10 mouse cellular contexts compared by ENCODE assay signal in genomic region chr2:37748442-37749066, GRCm38 (mm10). TPM values are rescaled to one million over a fixed set of nuclear protein-coding genes. Genes with fewer than 3 reads are reported as not detected.
DNase-seq lines count a peak whose midpoint lies in the region; ATAC-seq and TF ChIP-seq lines count a peak whose summit lies in the region.
"Had no signal": no experiment of that assay in that cellular context is flagged by ENCODE, and none has a peak within 500 bp of the region (broad histone marks: within the 10 kb centered on the region; RNA-seq: fewer than 3 reads in every experiment).

No protein-coding gene starts in this region.

- H3K4me2 ChIP-seq in kidney, embryonic 14.5 days (replicated peaks; ENCODE audit: low read depth, low read length): no peak overlapping the region
- H3K4me2 ChIP-seq in intestine, embryonic 15.5 days (replicated peaks): no peak overlapping the region
- no peak overlapping the region for H3K4me2 ChIP-seq in stomach, embryonic 15.5 days

- WGBS in kidney, embryonic 14.5 days: 34% methylated on average over 10 of the region's 10 CpGs
- WGBS in intestine, embryonic 15.5 days: 42% methylated on average over 10 of the region's 10 CpGs
- 40% methylated on average over 10 of the region's 10 CpGs for WGBS in stomach, embryonic 15.5 days

- no peaks in the 10 kb centered on the region for H3K27me3 ChIP-seq in kidney, embryonic 14.5 days (ENCODE audit: control insufficient read depth, insufficient read depth, low read length)
- no peaks in the 10 kb centered on the region for H3K27me3 ChIP-seq in intestine, embryonic 15.5 days (replicated peaks)
- H3K27me3 ChIP-seq in stomach, embryonic 15.5 days (replicated peaks): no peaks in the 10 kb centered on the region

- H3K4me3 ChIP-seq in kidney, embryonic 14.5 days (ENCODE audit: low read length): no peak overlapping the region
- H3K4me3 ChIP-seq in intestine, embryonic 15.5 days (replicated peaks): no peak overlapping the region
- H3K4me3 ChIP-seq in stomach, embryonic 15.5 days (replicated peaks): no peak overlapping the region

- TF ChIP-seq POLR2A in brain, embryonic 14.5 days (IDR thresholded peaks at IDR 0.05; ENCODE audit: borderline replicate concordance, extremely low read depth, insufficient read depth, insufficient read length, poor library complexity, severe bottlenecking): no peak

- DNase-seq in kidney, adult 11 months: no peak
- DNase-seq in brain, embryonic 14.5 days (ENCODE audit: low read depth): peak; percentile 69
- peak; percentile 75 for DNase-seq in gastrocnemius, postnatal 10 days
- DNase-seq in embryo, embryonic 11 days: no peak
- no peak for DNase-seq in spleen, adult 12 weeks (ENCODE audit: low spot score)

- peak; percentile 75 for ATAC-seq in kidney, embryonic 14.5 days (ENCODE audit: low FRiP score, low TSS enrichment)
- peak; percentile 25 for ATAC-seq in intestine, embryonic 15.5 days
- ATAC-seq in stomach, embryonic 15.5 days (ENCODE audit: insufficient read depth, low FRiP score, low read depth): peak; percentile 24; the same call in 1 of the 2 replicates

- H3K9me3 ChIP-seq in kidney, embryonic 14.5 days (ENCODE audit: control insufficient read depth, low read length): no peaks in the 10 kb centered on the region
- no peaks in the 10 kb centered on the region for H3K9me3 ChIP-seq in intestine, embryonic 15.5 days
- H3K9me3 ChIP-seq in stomach, embryonic 15.5 days: no peaks in the 10 kb centered on the region

- no peaks in the 10 kb centered on the region for H3K36me3 ChIP-seq in kidney, embryonic 14.5 days (ENCODE audit: control insufficient read depth, insufficient read depth, low read length)
- no peaks in the 10 kb centered on the region for H3K36me3 ChIP-seq in intestine, embryonic 15.5 days
- no peaks in the 10 kb centered on the region for H3K36me3 ChIP-seq in stomach, embryonic 15.5 days

- H3K27ac ChIP-seq in kidney, embryonic 14.5 days (ENCODE audit: low read depth, low read length): no peak overlapping the region
- peak overlapping the region; percentile 22; the same call in 1 of the 2 replicates for H3K27ac ChIP-seq in intestine, embryonic 15.5 days
- no peak overlapping the region for H3K27ac ChIP-seq in stomach, embryonic 15.5 days

- no peak overlapping the region for H3K9ac ChIP-seq in kidney, embryonic 14.5 days (ENCODE audit: low read depth, low read length)
- H3K9ac ChIP-seq in intestine, embryonic 15.5 days: no peak overlapping the region
- H3K9ac ChIP-seq in stomach, embryonic 15.5 days: no peak overlapping the region

- peaks cover 10% of the 10 kb centered on the region; the same call in 1 of the 2 replicates for H3K4me1 ChIP-seq in kidney, embryonic 14.5 days (ENCODE audit: control insufficient read depth, insufficient read depth, low read length)
- peaks cover 15% of the 10 kb centered on the region for H3K4me1 ChIP-seq in intestine, embryonic 15.5 days (replicated peaks)
- H3K4me1 ChIP-seq in stomach, embryonic 15.5 days: 0 out of 2 replicates have a peak, but pooled peaks cover 9% of the 10 kb centered on the region

- TF ChIP-seq CTCF in brain, embryonic 14.5 days (IDR thresholded peaks at IDR 0.05; ENCODE audit: borderline replicate concordance, extremely low read depth, insufficient read depth, insufficient read length): no peak

RNA-seq across cellular contexts. Expression of gene Crb2, which starts 27.5 kb away (rescaled TPM):
- 2.2 and 3.2 TPM in 2 replicates for polyA plus RNA-seq in kidney, embryonic 14.5 days (2014; fragmentation: Nextera tagmentation; extraction: Ambion mirVana)
- 9.8 and 11.3 TPM in 2 replicates for polyA plus RNA-seq in brain, embryonic 14.5 days (2012; rRNA removed)
- total RNA-seq in gastrocnemius, postnatal 10 days (2021): under 1 TPM; 0.35 to 0.36 TPM
- 1.9 and 2.1 TPM in 2 replicates for polyA plus RNA-seq in intestine, embryonic 15.5 days (2015; fragmentation: Nextera tagmentation; extraction: Ambion mirVana)
- 1.8 and 2.0 TPM in 2 replicates for polyA plus RNA-seq in stomach, embryonic 15.5 days (2015; fragmentation: Nextera tagmentation; extraction: Ambion mirVana)
- total RNA-seq: hematopoietic stem cell, adult 5-6 weeks; MEL had no signal

RNA-seq across cellular contexts. Expression of gene Strbp, which starts 44.9 kb away (rescaled TPM):
- 41.4 and 57.2 TPM in 2 replicates for polyA plus RNA-seq in kidney, embryonic 14.5 days (2014; fragmentation: Nextera tagmentation; extraction: Ambion mirVana)
- polyA plus RNA-seq in brain, embryonic 14.5 days (2012; rRNA removed): 63.9 and 79.6 TPM in 2 replicates
- 10 to 100 TPM; 28.3 to 29.7 TPM for total RNA-seq in gastrocnemius, postnatal 10 days (2021)
- 31.3 and 37.0 TPM in 2 replicates for polyA plus RNA-seq in intestine, embryonic 15.5 days (2015; fragmentation: Nextera tagmentation; extraction: Ambion mirVana)
- polyA plus RNA-seq in stomach, embryonic 15.5 days (2015; fragmentation: Nextera tagmentation; extraction: Ambion mirVana): 28.8 and 30.6 TPM in 2 replicates

Comparison
In these comparisons a context has a peak if more than half of its experiments do, and no peak if none do; other contexts are left out.
1. ATAC-seq: peak in every context shown above with its lines; median percentile 75 in kidney, embryonic 14.5 days; 25 in intestine, embryonic 15.5 days; 24 in stomach, embryonic 15.5 days.
2. DNase-seq: peak in brain, embryonic 14.5 days (single experiment) and gastrocnemius, postnatal 10 days (single experiment); none in kidney, adult 11 months (single experiment), embryo, embryonic 11 days (single experiment) and spleen, adult 12 weeks (single experiment).